Mouse (Mus musculus) heart, postnatal 0 days (tissue): ENCODE measurements at regions not wholly inside any gene's neighbourhood (a gene's known extent, or its start where the extent isn't known, plus 50 kb on each side); places are given as distances from the start of the nearest gene placed in this dataset.

Experiments used
- ATAC-seq: fragments of 200-750 bp; cut with Nextera tagmentation; 2 replicates; pipeline ENCODE4 v1.8.0; 2017; ENCODE audit warnings: low read depth, moderate number of reproducible peaks, moderate library complexity; ENCODE audit not compliant: insufficient read depth
- DNase-seq: peaks from one replicate; pipeline ENCODE4 v3.0.0-alpha.2; 2016; ENCODE audit warnings: low spot score
- H3K27ac ChIP-seq: fragments of 300-500 bp; sonication (generic); 2 replicates; pipeline ENCODE4 v1.5.1; 2014; ENCODE audit warnings: low read depth, mild to moderate bottlenecking
- H3K27me3 ChIP-seq: fragments of 300-500 bp; sonication (generic); 2 replicates; pipeline ENCODE4 v1.6.1; 2014; ENCODE audit warnings: low read length, mixed read lengths; ENCODE audit not compliant: control insufficient read depth, insufficient read depth
- H3K36me3 ChIP-seq: fragments of 300-500 bp; sonication (generic); replicated peaks from 2 replicates; pipeline ENCODE4 v1.6.1; 2014; ENCODE audit warnings: low read length, mixed read lengths; ENCODE audit not compliant: control insufficient read depth, insufficient read depth
- H3K4me1 ChIP-seq: fragments of 300-500 bp; sonication (generic); 2 replicates; pipeline ENCODE4 v1.6.1; 2014; ENCODE audit warnings: antibody characterized with exemption; ENCODE audit not compliant: control insufficient read depth, insufficient read depth
- H3K4me2 ChIP-seq: fragments of 300-500 bp; sonication (generic); 2 replicates; pipeline ENCODE4 v1.6.1; 2014; ENCODE audit warnings: low read depth, mild to moderate bottlenecking, low read length, moderate library complexity
- H3K4me3 ChIP-seq: fragments of 300-500 bp; sonication (generic); 2 replicates; pipeline ENCODE4 v1.5.1; 2014; ENCODE audit warnings: low read depth, low read length
- H3K9ac ChIP-seq: fragments of 300-500 bp; sonication (generic); replicated peaks from 2 replicates; pipeline ENCODE4 v1.6.1; 2014; ENCODE audit warnings: low read depth, low read length, mixed read lengths
- H3K9me3 ChIP-seq: fragments of 300-500 bp; sonication (generic); replicated peaks from 2 replicates; pipeline ENCODE4 v1.6.1; 2016; ENCODE audit warnings: low read length; ENCODE audit not compliant: control insufficient read depth
- CTCF ChIP-seq: IDR thresholded peaks from 2 replicates; pipeline ENCODE4 v1.5.1; 2016; ENCODE audit warnings: antibody characterized with exemption, control low read depth, low read depth
- EP300 ChIP-seq: IDR thresholded peaks from 2 replicates; pipeline ENCODE4 v1.6.1; 2016; ENCODE audit warnings: antibody characterized with exemption, low read depth
- WGBS: fragments of 180-500 bp; shearing (Covaris S2); extraction: QIAGEN DNeasy Blood & Tissue Kit; methylation state at CpG from one replicate; pipeline ENCODE4 v1.1.7; 2014; 5-methylcytosine and 5-hydroxymethylcytosine counted together

- WGBS: 39% methylated on average over 2 of the region's 2 CpGs
- ATAC-seq: no peak
- no peak for TF ChIP-seq EP300
- TF ChIP-seq CTCF: no peak
Measured at GRCm38 (mm10) chr2:78416574-78417109, 451.3 kb upstream of the Ube2e3 start.

DNA sequence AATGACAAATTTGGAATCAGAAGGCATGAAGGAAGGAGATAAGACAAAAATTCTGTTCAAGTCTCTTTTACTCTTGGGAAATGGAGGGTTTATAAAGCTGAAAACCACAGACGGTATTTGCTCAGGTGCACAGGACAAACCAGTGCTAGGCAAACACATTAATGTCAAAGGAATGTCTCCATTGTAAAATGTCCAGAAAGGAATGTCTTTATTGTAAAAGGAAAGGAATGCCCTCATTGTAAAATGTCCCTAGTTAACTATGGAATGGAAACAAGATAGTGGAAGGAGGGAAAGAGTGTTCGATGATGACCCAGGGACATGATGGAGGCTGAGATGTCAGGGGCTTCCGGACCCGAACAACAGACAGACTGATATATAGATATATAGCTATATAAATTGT lies 454.9 kb upstream of the Ube2e3 start:
- ATAC-seq (no peak), DNase-seq (no peak)
- Histone ChIP-seq H3K4me3 (no peak overlapping the region), H3K4me1 (no peaks in the 10 kb centered on the region), H3K27me3 (no peaks in the 10 kb centered on the region), H3K27ac (no peak overlapping the region), H3K36me3 (no peaks in the 10 kb centered on the region), H3K9ac (no peak overlapping the region), H3K9me3 (no peaks in the 10 kb centered on the region), H3K4me2 (no peak overlapping the region)
- WGBS: 75% methylated on average over 4 of the region's 4 CpGs
- TF ChIP-seq EP300 (no peak), CTCF (no peak)

More at GRCm38 (mm10) chr2:78416574-78417109, 451.3 kb upstream of the Ube2e3 start:
- no peaks in the 10 kb centered on the region for H3K9me3 ChIP-seq
- no peak overlapping the region for H3K4me3 ChIP-seq
- DNase-seq: no peak
- no peaks in the 10 kb centered on the region for H3K4me1 ChIP-seq
- H3K27ac ChIP-seq: no peak overlapping the region
- no peaks in the 10 kb centered on the region for H3K27me3 ChIP-seq
- H3K4me2 ChIP-seq: no peak overlapping the region
- no peaks in the 10 kb centered on the region for H3K36me3 ChIP-seq
- H3K9ac ChIP-seq: no peak overlapping the region

DNA sequence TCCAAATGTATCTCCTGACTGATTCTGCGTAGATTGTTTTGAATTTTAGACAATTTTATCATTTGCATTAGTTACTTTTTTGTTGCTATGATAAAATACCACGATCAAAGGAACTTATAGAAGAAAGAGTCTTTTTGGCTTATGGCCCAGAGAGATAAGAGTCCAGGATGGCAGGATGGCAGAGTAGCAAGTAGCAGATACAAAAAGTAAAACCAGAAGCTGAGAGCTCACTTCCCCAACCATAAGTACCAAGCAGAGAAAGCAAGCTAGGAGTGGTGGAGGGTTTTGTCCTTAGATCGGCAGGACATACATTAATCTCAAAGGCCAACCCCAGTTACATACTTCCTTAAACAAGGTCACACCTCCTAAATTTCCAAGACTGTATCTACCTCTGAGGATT lies 457.7 kb upstream of the Cwc22 start:
- no peaks in the 10 kb centered on the region for H3K9me3 ChIP-seq
- no peak overlapping the region for H3K27ac ChIP-seq
- 63% methylated on average over 3 of the region's 3 CpGs for WGBS
- no peaks in the 10 kb centered on the region for H3K36me3 ChIP-seq
- H3K9ac ChIP-seq: no peak overlapping the region
- H3K4me3 ChIP-seq: no peak overlapping the region
- H3K4me1 ChIP-seq: no peaks in the 10 kb centered on the region
- no peak for ATAC-seq
- no peak for DNase-seq
- TF ChIP-seq EP300 (no peak), CTCF (no peak)
- H3K4me2 ChIP-seq: no peak overlapping the region
- H3K27me3 ChIP-seq: no peaks in the 10 kb centered on the region

- Histone ChIP-seq H3K9me3 (no peaks in the 10 kb centered on the region), H3K4me1 (no peaks in the 10 kb centered on the region), H3K4me2 (no peak overlapping the region), H3K4me3 (no peak overlapping the region), H3K36me3 (no peaks in the 10 kb centered on the region), H3K27ac (no peak overlapping the region), H3K9ac (no peak overlapping the region), H3K27me3 (no peaks in the 10 kb centered on the region)
- TF ChIP-seq CTCF (no peak), EP300 (no peak)
- ATAC-seq (no peak), DNase-seq (no peak)
Measured at GRCm38 (mm10) chr2:78399236-78399635, 453.1 kb upstream of the Cwc22 start.

GRCm38 (mm10) chr2:78396924-78397323 lies 450.7 kb upstream of the Cwc22 start:
- H3K4me1 ChIP-seq: no peaks in the 10 kb centered on the region
- no peaks in the 10 kb centered on the region for H3K9me3 ChIP-seq
- DNase-seq (no peak), ATAC-seq (no peak)
- TF ChIP-seq CTCF: no peak
- no peak for TF ChIP-seq EP300
- no peak overlapping the region for H3K4me3 ChIP-seq
- H3K4me2 ChIP-seq: no peak overlapping the region
- no peaks in the 10 kb centered on the region for H3K36me3 ChIP-seq
- 67% methylated on average over 3 of the region's 3 CpGs for WGBS
- H3K27ac ChIP-seq: no peak overlapping the region
- no peaks in the 10 kb centered on the region for H3K27me3 ChIP-seq
- H3K9ac ChIP-seq: no peak overlapping the region

DNA sequence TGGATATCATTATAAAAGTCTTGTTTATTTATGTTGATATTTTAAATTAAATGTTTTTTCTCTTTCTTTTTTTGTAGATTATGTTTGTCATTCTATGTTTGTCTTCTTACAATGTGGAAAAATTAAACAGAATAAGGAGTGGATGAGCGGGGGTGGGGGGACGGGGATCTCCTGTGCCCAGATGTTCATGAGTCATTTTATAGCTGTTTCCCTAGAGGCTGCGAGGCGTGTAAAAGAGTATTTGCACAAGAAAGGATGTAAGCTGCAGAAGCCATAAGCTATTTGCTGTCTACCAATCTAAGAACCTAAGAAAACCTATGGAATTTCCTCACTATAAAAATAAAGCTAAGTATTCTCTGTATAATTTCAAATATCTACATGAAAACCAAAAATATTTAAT lies 446.9 kb upstream of the Cwc22 start:
- 78% methylated on average over 4 of the region's 4 CpGs for WGBS
- no peak overlapping the region for H3K4me3 ChIP-seq
- no peak overlapping the region for H3K9ac ChIP-seq
- no peak for ATAC-seq
- H3K9me3 ChIP-seq: no peaks in the 10 kb centered on the region
- H3K27me3 ChIP-seq: no peaks in the 10 kb centered on the region
- no peak for DNase-seq
- H3K27ac ChIP-seq: no peak overlapping the region
- no peaks in the 10 kb centered on the region for H3K36me3 ChIP-seq
- H3K4me2 ChIP-seq: no peak overlapping the region
- no peaks in the 10 kb centered on the region for H3K4me1 ChIP-seq
- TF ChIP-seq EP300: no peak
- no peak for TF ChIP-seq CTCF
